Mouse (Mus musculus) thymus, adult 2 months (tissue): ENCODE results near the gene Lor.

Source experiments
- CTCF ChIP-seq: fragments of 200-500 bp; IDR thresholded peaks from 2 replicates; pipeline ENCODE4 v1.5.1; 2012; ENCODE audit warnings: mild to moderate bottlenecking, control low read depth, low read length, moderate library complexity, borderline replicate concordance; ENCODE audit not compliant: control insufficient read depth, poor library complexity, insufficient read depth; ENCODE audit errors: extremely low read depth
- POLR2A ChIP-seq: fragments of 200-500 bp; IDR thresholded peaks from 2 replicates; pipeline ENCODE4 v1.6.1; 2012; ENCODE audit warnings: mild to moderate bottlenecking, low read length, control low read depth, moderate library complexity; ENCODE audit not compliant: control insufficient read depth, poor library complexity, insufficient read depth; ENCODE audit errors: extremely low read depth

DNA sequence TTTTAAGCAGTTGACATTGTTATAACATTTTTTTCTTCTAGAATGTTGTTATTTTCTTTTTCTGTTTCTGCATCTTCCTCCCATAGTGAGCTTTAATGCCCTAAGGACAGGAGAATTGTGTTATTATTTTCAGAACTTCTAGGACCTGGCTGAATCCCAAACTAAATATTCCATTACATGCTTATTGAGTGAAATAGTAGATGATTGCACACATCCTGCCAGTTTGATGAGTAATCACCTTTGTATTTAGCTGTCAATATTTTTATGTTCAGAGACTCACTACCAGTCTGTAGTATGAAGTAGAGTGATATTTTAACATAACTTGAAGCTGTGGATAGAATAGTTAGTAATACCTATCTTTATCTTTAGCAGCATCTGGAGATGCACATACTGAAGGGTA, 28.6 kb upstream of the Lor start:
- TF ChIP-seq CTCF (no peak), POLR2A (no peak)
